Mouse (Mus musculus) G1E (cell line): ENCODE measurements at regions not wholly inside any gene's neighbourhood (a gene's known extent, or its start where the extent isn't known, plus 50 kb on each side); places are given as distances from the start of the nearest gene placed in this dataset.

Experiments
- ATAC-seq: 2 replicates; pipeline ENCODE4 v1.8.0; 2016; ENCODE audit warnings: mild to moderate bottlenecking; ENCODE audit not compliant: insufficient number of reproducible peaks, poor library complexity, low FRiP score, severe bottlenecking; ENCODE audit errors: extremely low read depth
- DNase-seq: peaks from one replicate; pipeline ENCODE4 v3.0.0; 2012; ENCODE audit warnings: low spot score
- H3K27me3 ChIP-seq: 2 replicates; pipeline ENCODE4 v1.6.1; 2012; ENCODE audit warnings: mild to moderate bottlenecking, low read length, inconsistent platforms; ENCODE audit not compliant: insufficient read depth
- H3K36me3 ChIP-seq: replicated peaks from 2 replicates; pipeline ENCODE3; 2012; ENCODE audit warnings: mild to moderate bottlenecking, inconsistent platforms
- H3K4me1 ChIP-seq: 2 replicates; pipeline ENCODE4 v1.6.1; 2012; ENCODE audit warnings: low read depth, low read length, inconsistent platforms, mixed read lengths; ENCODE audit not compliant: insufficient read depth
- H3K4me3 ChIP-seq: 2 replicates; pipeline ENCODE4 v1.5.1; 2012; ENCODE audit warnings: low read depth, mild to moderate bottlenecking, inconsistent platforms, low read length, moderate library complexity, mixed read lengths
- H3K9me3 ChIP-seq: replicated peaks from 2 replicates; pipeline ENCODE4 v1.6.1; 2012; ENCODE audit warnings: inconsistent platforms
- CTCF ChIP-seq: IDR thresholded peaks from 2 replicates; pipeline ENCODE4 v1.5.1; 2012; ENCODE audit warnings: low read depth, low read length, inconsistent platforms, mixed read lengths
- GATA1 ChIP-seq: IDR thresholded peaks from 2 replicates; pipeline ENCODE4 v1.6.1; 2012; ENCODE audit warnings: borderline replicate concordance, low read length, inconsistent platforms, mixed read lengths
- GATA2 ChIP-seq: IDR thresholded peaks from 2 replicates; pipeline ENCODE4 v1.6.1; 2012; ENCODE audit warnings: low read depth, low read length, inconsistent platforms, borderline replicate concordance
- POLR2AphosphoS5 ChIP-seq: IDR thresholded peaks from 2 replicates; pipeline ENCODE4 v1.6.1; 2012; ENCODE audit warnings: low read depth, low read length, inconsistent platforms; ENCODE audit not compliant: insufficient replicate concordance
- TAL1 ChIP-seq: conservative IDR thresholded peaks from 2 replicates; pipeline ENCODE4 v1.6.1; 2012; ENCODE audit warnings: low read depth, low read length, inconsistent platforms, mixed read lengths

DNA sequence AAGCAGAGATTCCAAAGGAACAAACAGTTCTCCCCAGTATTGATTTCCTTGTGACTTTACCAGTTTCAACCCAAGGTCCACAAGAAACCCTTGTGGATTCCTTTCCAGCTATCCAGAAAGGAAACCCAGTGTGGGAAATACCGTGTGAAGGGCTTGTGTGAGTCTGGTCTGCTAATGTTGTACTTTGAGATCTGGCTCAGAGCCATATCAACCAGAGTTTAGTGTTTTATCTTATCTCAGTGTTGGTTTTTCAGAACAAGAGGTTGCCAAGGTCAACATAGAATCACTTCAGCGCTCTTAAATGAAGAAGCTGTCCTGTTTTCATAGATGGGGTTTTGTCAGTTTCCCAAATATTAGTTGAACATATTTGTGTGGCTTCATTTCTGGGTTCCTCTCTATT, 88.1 kb downstream of the Pctp start:
- DNase-seq, result no peak
- Histone ChIP-seq H3K4me3 (no peak overlapping the region), H3K9me3 (no peaks in the 10 kb centered on the region), H3K4me1 (no peaks in the 10 kb centered on the region), H3K36me3 (no peaks in the 10 kb centered on the region), H3K27me3 (no peaks in the 10 kb centered on the region)
- ATAC-seq, result no peak
- TF ChIP-seq GATA1 (no peak), CTCF (no peak), POLR2AphosphoS5 (no peak), GATA2 (no peak), TAL1 (no peak)

DNA sequence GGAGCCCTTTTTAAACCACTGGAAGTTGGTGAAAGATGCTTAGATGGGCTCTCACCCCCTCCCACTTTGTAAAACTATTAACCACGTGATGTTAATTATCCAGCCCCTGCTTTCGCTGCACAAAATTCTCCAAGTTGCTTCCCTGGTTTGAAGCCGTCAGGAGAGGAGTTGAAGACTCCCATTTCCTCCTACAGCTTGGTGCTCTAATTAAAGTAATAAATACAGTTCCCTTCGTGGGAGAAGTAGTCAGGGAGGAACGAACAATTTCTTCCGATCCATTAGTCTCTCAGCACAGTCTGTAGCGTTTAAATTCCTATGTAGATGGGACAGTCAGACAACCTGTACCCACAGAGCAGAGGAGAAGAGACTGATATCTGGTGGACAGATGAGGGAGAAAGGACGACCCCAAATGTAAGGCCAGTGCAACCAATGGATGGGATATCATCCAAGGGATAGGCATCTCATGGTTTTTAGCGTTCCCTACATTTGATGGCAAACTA, 101.4 kb downstream of the Pctp start:
- H3K4me1 ChIP-seq, result no peaks in the 10 kb centered on the region
- no peaks in the 10 kb centered on the region for H3K27me3 ChIP-seq
- no peak for TF ChIP-seq GATA2
- TF ChIP-seq CTCF, result no peak
- TF ChIP-seq GATA1, result no peak
- TF ChIP-seq TAL1, result no peak
- no peak for TF ChIP-seq POLR2AphosphoS5
- DNase-seq (no peak), ATAC-seq (no peak)
- H3K4me3 ChIP-seq, result no peak overlapping the region
- H3K9me3 ChIP-seq, result no peaks in the 10 kb centered on the region
- H3K36me3 ChIP-seq, result no peaks in the 10 kb centered on the region

DNA sequence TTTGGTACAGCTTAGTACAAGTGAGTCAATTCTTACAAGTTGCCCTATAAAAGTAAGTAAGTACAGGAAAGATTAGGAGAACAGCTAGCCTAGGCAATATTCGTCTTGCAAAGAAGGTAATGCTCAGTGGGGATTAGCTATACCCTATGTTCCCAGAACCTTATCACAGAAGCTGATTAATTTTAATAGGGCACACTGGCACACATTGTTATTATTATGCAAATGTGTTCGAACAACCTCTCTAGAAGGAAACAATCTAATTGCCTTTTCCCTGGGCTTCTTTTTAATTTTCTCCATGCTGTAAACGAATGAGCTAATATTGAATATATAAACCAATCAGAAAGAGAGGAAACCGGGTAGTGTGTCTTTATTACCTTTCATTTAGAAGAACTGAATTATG, 104.2 kb downstream of the Pctp start:
- ATAC-seq, result no peak
- TF ChIP-seq CTCF (no peak), TAL1 (no peak), GATA2 (no peak), GATA1 (no peak), POLR2AphosphoS5 (no peak)
- H3K9me3 ChIP-seq, result no peaks in the 10 kb centered on the region
- no peaks in the 10 kb centered on the region for H3K27me3 ChIP-seq
- no peak for DNase-seq
- H3K4me1 ChIP-seq, result no peaks in the 10 kb centered on the region
- no peaks in the 10 kb centered on the region for H3K36me3 ChIP-seq
- no peak overlapping the region for H3K4me3 ChIP-seq

DNA sequence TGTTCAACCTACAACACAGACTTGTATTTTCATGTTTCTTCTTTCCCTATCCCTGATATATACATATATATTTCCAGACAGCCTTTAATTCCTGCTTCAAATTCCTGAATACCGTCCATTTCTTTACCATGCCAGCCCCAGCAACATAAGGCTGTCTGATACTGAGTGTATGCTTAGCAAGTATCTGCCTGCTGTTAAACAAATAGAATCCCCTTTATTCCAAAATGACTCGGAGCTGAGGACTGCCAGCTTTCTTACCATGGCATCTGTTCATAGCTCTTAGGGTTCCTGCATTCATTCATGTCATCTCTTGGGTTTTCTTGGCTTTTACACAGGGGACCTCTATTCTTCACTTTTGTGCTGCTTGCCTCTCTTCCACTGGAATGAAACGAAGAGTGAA, 105.8 kb downstream of the Pctp start:
- no peaks in the 10 kb centered on the region for H3K36me3 ChIP-seq
- no peaks in the 10 kb centered on the region for H3K27me3 ChIP-seq
- H3K4me3 ChIP-seq, result no peak overlapping the region
- no peaks in the 10 kb centered on the region for H3K9me3 ChIP-seq
- ATAC-seq (no peak), DNase-seq (no peak)
- H3K4me1 ChIP-seq, result no peaks in the 10 kb centered on the region
- TF ChIP-seq CTCF (no peak), GATA1 (no peak), TAL1 (no peak), GATA2 (no peak), POLR2AphosphoS5 (no peak)

DNA sequence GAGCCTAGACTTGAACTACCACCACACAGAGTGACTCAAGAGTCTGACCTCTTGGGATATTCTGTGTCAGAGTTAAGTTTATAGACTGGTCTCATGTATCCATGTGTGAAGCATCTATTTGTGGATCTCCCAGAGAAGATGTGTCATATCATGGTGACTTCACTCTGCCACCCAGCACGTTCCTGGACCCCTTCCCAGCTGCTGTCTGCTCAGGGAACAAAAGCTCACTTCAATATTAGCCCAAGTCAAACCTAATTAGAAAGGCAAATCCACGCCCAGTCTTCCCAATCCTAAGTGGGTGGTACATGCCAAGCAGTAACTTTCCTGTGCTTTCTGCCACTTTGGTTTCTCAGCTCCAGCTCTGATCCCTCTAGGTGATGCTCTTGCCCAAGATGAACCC, 94.1 kb upstream of the Ankfn1 start:
- DNase-seq (no peak), ATAC-seq (no peak)
- Histone ChIP-seq H3K4me1 (no peaks in the 10 kb centered on the region), H3K4me3 (no peak overlapping the region), H3K9me3 (0 out of 2 replicates have a peak, but pooled peaks cover 2% of the 10 kb centered on the region), H3K27me3 (no peaks in the 10 kb centered on the region), H3K36me3 (no peaks in the 10 kb centered on the region)
- TF ChIP-seq CTCF, result no peak
- TF ChIP-seq GATA2, result no peak
- no peak for TF ChIP-seq POLR2AphosphoS5
- no peak for TF ChIP-seq GATA1
- no peak for TF ChIP-seq TAL1

DNA sequence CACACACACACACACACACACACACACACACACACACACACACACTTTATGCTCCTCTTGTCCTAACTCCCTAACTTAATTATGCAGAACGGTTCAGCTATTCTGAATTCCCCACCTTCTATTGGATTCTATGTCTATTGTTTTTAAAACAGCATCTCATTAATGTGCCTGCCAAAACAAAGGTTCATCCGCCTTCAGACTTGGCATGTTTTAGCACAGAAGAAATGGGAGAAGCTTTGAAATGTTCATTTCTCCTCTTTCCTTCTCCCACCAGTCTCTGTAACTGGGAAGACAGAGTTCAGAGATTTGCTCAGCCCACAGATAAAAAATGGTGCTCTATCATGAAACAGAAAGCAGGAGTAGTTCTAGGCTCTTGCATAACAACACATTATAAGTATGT, 90.1 kb upstream of the Ankfn1 start:
- no peaks in the 10 kb centered on the region for H3K27me3 ChIP-seq
- H3K9me3 ChIP-seq, result no peaks in the 10 kb centered on the region
- no peaks in the 10 kb centered on the region for H3K4me1 ChIP-seq
- ATAC-seq (no peak), DNase-seq (no peak)
- no peak for TF ChIP-seq POLR2AphosphoS5
- no peak for TF ChIP-seq GATA1
- no peak for TF ChIP-seq GATA2
- no peak for TF ChIP-seq TAL1
- no peak for TF ChIP-seq CTCF
- H3K4me3 ChIP-seq, result no peak overlapping the region
- H3K36me3 ChIP-seq, result no peaks in the 10 kb centered on the region
